Mouse (Mus musculus) common myeloid progenitor, adult 5-6 weeks (primary cell): Measurements from ENCODE around the gene Cdkl4. TPM values are rescaled to one million over a fixed set of nuclear protein-coding genes. Genes with fewer than 3 reads are reported as not detected.

Source experiments
- ATAC-seq: replicated peaks from 2 replicates; pipeline ENCODE4 v1.8.0; 2016; ENCODE audit warnings: low read depth, mild to moderate bottlenecking, moderate TSS enrichment, inconsistent platforms; ENCODE audit not compliant: poor library complexity, severe bottlenecking
- total RNA-seq: library from RNA; stranded (forward); fragments of 200-1000, 187-1606 nt; gene quantifications from 2 replicates; pipeline ENCODE4 v1.2.3, GENCODE M21; 2017

The Cdkl4 gene
- total RNA-seq, 1 experiment from 2014 or later: not detected

- ATAC-seq: no peak
Observed at GRCm38 (mm10) chr17:80520537-80520936, 57.1 kb downstream of the Cdkl4 start.

- no peak for ATAC-seq
Observed at GRCm38 (mm10) chr17:80518811-80519210, 58.8 kb downstream of the Cdkl4 start.

- no peak for ATAC-seq
Observed at GRCm38 (mm10) chr17:80517244-80517643, 60.4 kb downstream of the Cdkl4 start.

GRCm38 (mm10) chr17:80515956-80516355, 61.7 kb downstream of the Cdkl4 start:
- ATAC-seq: no peak

- no peak for ATAC-seq
Observed at GRCm38 (mm10) chr17:80515513-80515912, 62.1 kb downstream of the Cdkl4 start.

- peak; percentile 56 for ATAC-seq
Observed at GRCm38 (mm10) chr17:80513766-80514165, 63.8 kb downstream of the Cdkl4 start.

GRCm38 (mm10) chr17:80510459-80510855, 67.2 kb downstream of the Cdkl4 start:
- no peak for ATAC-seq

- no peak for ATAC-seq
Observed at GRCm38 (mm10) chr17:80509494-80510458, 67.8 kb downstream of the Cdkl4 start.

- no peak for ATAC-seq
Observed at GRCm38 (mm10) chr17:80505766-80506165, 71.8 kb downstream of the Cdkl4 start.

- ATAC-seq: no peak
Observed at GRCm38 (mm10) chr17:80505342-80505741, 72.3 kb downstream of the Cdkl4 start.

- peak; percentile 57 for ATAC-seq
Observed at GRCm38 (mm10) chr17:80501805-80502172, 75.8 kb downstream of the Cdkl4 start.

- peak; percentile 23 for ATAC-seq
Observed at GRCm38 (mm10) chr17:80501037-80501804, 76.4 kb downstream of the Cdkl4 start.

GRCm38 (mm10) chr17:80500025-80500424, 77.6 kb downstream of the Cdkl4 start:
- no peak for ATAC-seq

GRCm38 (mm10) chr17:80498600-80499268, 78.9 kb downstream of the Cdkl4 start:
- ATAC-seq: peak; percentile 23; the same call in 1 of the 2 replicates

- ATAC-seq: no peak
Observed at GRCm38 (mm10) chr17:80497183-80497601, 80.4 kb downstream of the Cdkl4 start.

- ATAC-seq: no peak
Observed at GRCm38 (mm10) chr17:80496607-80497170, 80.9 kb downstream of the Cdkl4 start.

GRCm38 (mm10) chr17:80496185-80496584, 81.4 kb downstream of the Cdkl4 start:
- no peak for ATAC-seq

- no peak for ATAC-seq
Observed at GRCm38 (mm10) chr17:80493891-80494290, 83.7 kb downstream of the Cdkl4 start.

GRCm38 (mm10) chr17:80492811-80493210, 84.8 kb downstream of the Cdkl4 start:
- ATAC-seq: no peak

- ATAC-seq: no peak
Observed at GRCm38 (mm10) chr17:80492274-80492673, 85.3 kb downstream of the Cdkl4 start.
